In the genomic region with DNA sequence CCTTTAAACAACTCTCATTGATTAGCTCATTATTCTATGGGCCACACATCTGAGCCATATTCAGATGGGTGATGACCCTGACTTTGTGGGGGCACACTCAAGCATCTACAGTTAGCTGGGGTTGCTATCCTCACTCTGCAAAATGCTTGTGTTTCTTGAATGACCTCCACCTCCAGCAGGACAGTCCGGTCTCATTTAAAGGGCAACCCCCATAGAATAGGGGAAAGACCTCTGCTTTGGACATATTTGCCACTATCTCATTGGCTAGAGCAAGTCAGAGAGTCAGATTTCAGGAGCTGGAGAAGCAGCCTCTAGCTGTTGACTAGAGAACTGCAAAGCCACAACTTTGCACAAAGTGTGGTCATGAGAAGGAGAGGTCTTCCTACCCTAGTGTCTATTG, we compare ENCODE assay signal across 25 mouse cellular contexts. TPM values are rescaled to one million over a fixed set of nuclear protein-coding genes. Genes with fewer than 3 reads are reported as not detected.
DNase-seq lines count a peak whose midpoint lies in the region; ATAC-seq and TF ChIP-seq lines count a peak whose summit lies in the region.
"Had no signal": no experiment of that assay in that cellular context is flagged by ENCODE, and none has a peak within 500 bp of the region (broad histone marks: within the 10 kb centered on the region; RNA-seq: fewer than 3 reads in every experiment).

No protein-coding gene starts in this region.

- peaks cover 3% of the 10 kb centered on the region; the same call in 1 of the 2 replicates for H3K4me1 ChIP-seq in hindbrain, embryonic 12.5 days
- no peaks in the 10 kb centered on the region for H3K4me1 ChIP-seq in stomach, embryonic 14.5 days (ENCODE audit: control insufficient read depth, insufficient read depth, low read length)
- H3K4me1 ChIP-seq: limb, embryonic 12.5 days; liver, embryonic 13.5 days; lung, embryonic 15.5 days had no signal

- no peak overlapping the region for H3K27ac ChIP-seq in left cerebral cortex, adult 2 months
- H3K27ac ChIP-seq in hindbrain, embryonic 12.5 days: 0 out of 2 replicates have a peak overlapping the region, but pooled peaks have one; percentile 23
- no peak overlapping the region for H3K27ac ChIP-seq in stomach, embryonic 14.5 days (ENCODE audit: low read length)
- H3K27ac ChIP-seq: limb, embryonic 12.5 days; liver, embryonic 13.5 days; lung, embryonic 15.5 days; macrophage; midbrain, embryonic 12.5 days had no signal

- no peaks in the 10 kb centered on the region for H3K36me3 ChIP-seq in hindbrain, embryonic 12.5 days
- H3K36me3 ChIP-seq in stomach, embryonic 14.5 days (ENCODE audit: control insufficient read depth, insufficient read depth, low read length): no peaks in the 10 kb centered on the region
- H3K36me3 ChIP-seq: limb, embryonic 12.5 days; liver, embryonic 13.5 days had no signal

- peak; percentile 36 for TF ChIP-seq CTCF in left cerebral cortex, adult 2 months (IDR thresholded peaks at IDR 0.05)

- no peak overlapping the region for H3K4me2 ChIP-seq in hindbrain, embryonic 12.5 days (replicated peaks)
- no peak overlapping the region for H3K4me2 ChIP-seq in stomach, embryonic 14.5 days (replicated peaks; ENCODE audit: low read depth, low read length)
- H3K4me2 ChIP-seq: limb, embryonic 12.5 days; liver, embryonic 13.5 days; lung, embryonic 15.5 days; midbrain, embryonic 12.5 days had no signal

- H3K9ac ChIP-seq in hindbrain, embryonic 12.5 days: no peak overlapping the region
- H3K9ac ChIP-seq in stomach, embryonic 14.5 days (replicated peaks; ENCODE audit: low read depth, low read length): no peak overlapping the region
- H3K9ac ChIP-seq: limb, embryonic 12.5 days; liver, embryonic 13.5 days; lung, embryonic 15.5 days; midbrain, embryonic 12.5 days had no signal

- H3K4me3 ChIP-seq in left cerebral cortex, adult 2 months: no peak overlapping the region
- no peak overlapping the region for H3K4me3 ChIP-seq in hindbrain, embryonic 12.5 days
- H3K4me3 ChIP-seq in stomach, embryonic 14.5 days (ENCODE audit: low read depth, low read length): no peak overlapping the region
- H3K4me3 ChIP-seq: limb, embryonic 12.5 days; liver, embryonic 13.5 days; lung, embryonic 15.5 days; midbrain, embryonic 12.5 days had no signal

- 44% methylated on average over 1 of the region's 1 CpGs for WGBS in hindbrain, embryonic 12.5 days
- WGBS in stomach, embryonic 14.5 days: 74% methylated on average over 1 of the region's 1 CpGs

- intact Hi-C loops in left cerebral cortex, adult 2 months (cut with DNase I): no loop called here

- no peaks in the 10 kb centered on the region for H3K9me3 ChIP-seq in hindbrain, embryonic 12.5 days (replicated peaks)
- H3K9me3 ChIP-seq in stomach, embryonic 14.5 days (ENCODE audit: control insufficient read depth, low read depth, low read length): no peaks in the 10 kb centered on the region
- H3K9me3 ChIP-seq: limb, embryonic 12.5 days; liver, embryonic 13.5 days; lung, embryonic 15.5 days; midbrain, embryonic 12.5 days had no signal

- H3K27me3 ChIP-seq in hindbrain, embryonic 12.5 days: no peaks in the 10 kb centered on the region
- no peaks in the 10 kb centered on the region for H3K27me3 ChIP-seq in stomach, embryonic 14.5 days (ENCODE audit: control insufficient read depth, insufficient read depth, low read length)
- H3K27me3 ChIP-seq: limb, embryonic 12.5 days; liver, embryonic 13.5 days; lung, embryonic 15.5 days; midbrain, embryonic 12.5 days had no signal

- ATAC-seq in hindbrain, embryonic 12.5 days (ENCODE audit: low FRiP score): no peak
- peak; percentile 43; the same call in 1 of the 2 replicates for ATAC-seq in stomach, embryonic 14.5 days (ENCODE audit: insufficient number of reproducible peaks, insufficient read depth, low FRiP score, low read depth)
- ATAC-seq: CD4-positive, CD25-positive, alpha-beta regulatory T cell, adult 4 months had no signal

- DNase-seq in embryo, embryonic 11 days: peak; percentile 12
- DNase-seq in embryo, embryonic 10 days (ENCODE audit: low spot score): no peak
- DNase-seq in left cerebral cortex, adult 2 months (ENCODE audit: extremely low spot score in 1 of 2, low spot score in 2 of 2): no peak
- no peak for DNase-seq in left cerebral cortex, adult 11 months (ENCODE audit: low spot score)
- no peak for DNase-seq in urinary bladder, postnatal 36 days (ENCODE audit: low spot score in 2 of 2)
- DNase-seq: adrenal gland, postnatal 14 days; cerebellum, postnatal 10 days; heart, adult 18-20 months; kidney, adult 2 months; kidney, postnatal 25 days; layer of hippocampus, adult 9-11 months; liver, embryonic 13.5 days; retina, postnatal 1 day; right cerebral cortex, postnatal 4 days; thymus, postnatal 14 days had no signal

RNA-seq across cellular contexts. Expression of a gene that starts 52.7 kb away (rescaled TPM):
- 100 to 1,000 TPM; 260 to 278 TPM for total RNA-seq in left cerebral cortex, adult 2 months (2021)
- polyA plus RNA-seq in hindbrain, embryonic 12.5 days (2016; fragmentation: Nextera tagmentation; extraction: Ambion mirVana): 111 and 135 TPM in 2 replicates
- polyA plus RNA-seq in stomach, embryonic 14.5 days (2014; fragmentation: Nextera tagmentation; extraction: Ambion mirVana): not detected in 2 replicates
- total RNA-seq: adrenal gland, postnatal 14 days; gastrocnemius, adult 8-10 months; heart, adult 18-20 months; MEL had no signal
- polyA plus RNA-seq: CD4-positive, CD25-positive, alpha-beta regulatory T cell, adult 4 months; heart, embryonic 16.5 days; kidney, adult 2 months; macrophage had no signal

Comparison
In these comparisons a context has a peak if more than half of its experiments do, and no peak if none do; other contexts are left out.
1. RNA of a gene that starts 52.7 kb away (polyA plus RNA-seq): 111 to 135 TPM in hindbrain, embryonic 12.5 days; not detected in stomach, embryonic 14.5 days; every median in the first group is over 10 times any median in the second.